Mouse (Mus musculus): Measurements from ENCODE around the gene Cyp2j5. TPM values are rescaled to one million over a fixed set of nuclear protein-coding genes. Genes with fewer than 3 reads are reported as not detected.

Gene Cyp2j5
- polyA plus RNA-seq, 1 experiment from 2014 or later, result not detected

Other genes starting within 250 kb of the Cyp2j5 start
- 0.10 TPM in 1 of 2 replicates, not detected in the other for gene Cyp2j8, start 156.8 kb downstream of the Cyp2j5 start, polyA plus RNA-seq (2015; fragmentation: Nextera tagmentation; extraction: Ambion mirVana)
- 6.8 and 8.8 TPM in 2 replicates for gene Cyp2j6, start 110.5 kb downstream of the Cyp2j5 start, polyA plus RNA-seq (2015; fragmentation: Nextera tagmentation; extraction: Ambion mirVana)
- 10.5 and 14.1 TPM in 2 replicates for gene Cyp2j9, start 72.6 kb downstream of the Cyp2j5 start, polyA plus RNA-seq (2015; fragmentation: Nextera tagmentation; extraction: Ambion mirVana)
- gene Gm12695, start 121.0 kb upstream of the Cyp2j5 start, polyA plus RNA-seq (2015; fragmentation: Nextera tagmentation; extraction: Ambion mirVana), result not detected in 2 replicates

All from hindbrain, embryonic 16.5 days (tissue).